Mouse (Mus musculus): ENCODE data around the gene Zfp78. TPM values are rescaled to one million over a fixed set of nuclear protein-coding genes. Genes with fewer than 3 reads are reported as not detected.

Zfp78 gene
- polyA plus RNA-seq (2016; fragmentation: Nextera tagmentation; extraction: Ambion mirVana): 0.88 and 1.3 TPM in 2 replicates

DNA sequence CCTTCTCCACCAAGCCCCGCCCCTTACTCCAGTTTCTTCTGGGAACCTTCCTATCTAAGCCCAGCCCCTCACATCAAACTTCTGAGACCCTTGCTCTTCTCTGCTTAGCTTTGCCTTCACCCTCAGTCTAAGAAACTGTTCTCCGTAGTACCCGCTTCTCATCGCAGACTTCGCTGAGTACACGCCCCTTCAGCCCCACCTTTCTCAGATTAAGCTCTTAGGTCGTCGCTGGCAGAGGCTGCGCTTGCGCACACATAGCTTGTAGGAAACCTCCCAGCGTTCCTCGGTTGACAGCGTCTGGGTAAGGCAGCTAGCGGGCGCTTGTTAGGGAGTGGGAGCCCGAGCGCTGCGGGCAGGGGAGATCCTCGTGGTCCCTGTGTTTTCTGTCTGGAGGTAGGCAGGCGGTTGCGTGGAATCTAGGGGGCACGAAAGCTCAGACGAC lies at the start of gene Zfp78:
Gene Zfp78, plus strand, starts transcription at position 234 of the 442 bp plus-strand sequence.
- H3K4me1 ChIP-seq: peaks cover 12% of the 10 kb centered on the region
- H3K27me3 ChIP-seq (replicated peaks; ENCODE audit: low read depth, poor library complexity, severe bottlenecking): no peaks in the 10 kb centered on the region
- H3K9me3 ChIP-seq: no peaks in the 10 kb centered on the region
- H3K4me3 ChIP-seq: peak within 1 kb of the TSS; percentile 66
- no peaks in the 10 kb centered on the region for H3K36me3 ChIP-seq (replicated peaks)
- H3K27ac ChIP-seq (replicated peaks): peak within 1 kb of the TSS; percentile 83
- WGBS: under 1% methylated on average over 23 of the region's 23 CpGs
- DNase-seq (ENCODE audit: low spot score): peak; percentile 90

- Histone ChIP-seq H3K4me1 (peaks cover 10% of the 10 kb centered on the region), H3K4me3 (peak overlapping the region; percentile 69), H3K36me3 (replicated peaks) (peaks cover 21% of the 10 kb centered on the region), H3K9me3 (0 out of 2 replicates have a peak, but pooled peaks cover 4% of the 10 kb centered on the region), H3K27me3 (replicated peaks; ENCODE audit: low read depth, poor library complexity, severe bottlenecking) (no peaks in the 10 kb centered on the region), H3K27ac (replicated peaks) (peak overlapping the region; percentile 90)
- no peak for DNase-seq (ENCODE audit: low spot score)
- WGBS: 19% methylated on average over 23 of the region's 23 CpGs
These were observed 32.4 kb upstream of the Zfp78 start for GRCm38 (mm10) chr7:6330458-6331232.

- Histone ChIP-seq H3K27ac (replicated peaks) (peak within 1 kb of the TSS; percentile 90), H3K27me3 (replicated peaks; ENCODE audit: low read depth, poor library complexity, severe bottlenecking) (no peaks in the 10 kb centered on the region), H3K4me3 (peak within 1 kb of the TSS; percentile 69), H3K9me3 (0 out of 2 replicates have a peak, but pooled peaks cover 4% of the 10 kb centered on the region), H3K4me1 (peaks cover 10% of the 10 kb centered on the region), H3K36me3 (replicated peaks) (peaks cover 17% of the 10 kb centered on the region)
- WGBS: 4% methylated on average over 31 of the region's 31 CpGs
- DNase-seq (ENCODE audit: low spot score): peak; percentile 87
These were observed 31.7 kb upstream of the Zfp78 start, which contains the start of gene Zfp583 for GRCm38 (mm10) chr7:6331233-6331956. Zfp583 (minus strand) TSS chr7:6331285.

- H3K27ac ChIP-seq (replicated peaks): no peak overlapping the region
- WGBS: 82% methylated on average over 5 of the region's 5 CpGs
- H3K4me1 ChIP-seq: peaks cover 3% of the 10 kb centered on the region
- no peak for DNase-seq (ENCODE audit: low spot score)
- no peaks in the 10 kb centered on the region for H3K27me3 ChIP-seq (replicated peaks; ENCODE audit: low read depth, poor library complexity, severe bottlenecking)
- no peaks in the 10 kb centered on the region for H3K9me3 ChIP-seq
- H3K4me3 ChIP-seq: no peak overlapping the region
- no peaks in the 10 kb centered on the region for H3K36me3 ChIP-seq (replicated peaks)
These were observed 23.2 kb upstream of the Zfp78 start for GRCm38 (mm10) chr7:6339865-6340264.

GRCm38 (mm10) chr7:6343501-6344071 lies 19.5 kb upstream of the Zfp78 start, which contains the start of gene Gm3854:
Gm3854 (plus strand) TSS chr7:6343759.
- DNase-seq (ENCODE audit: low spot score): peak; percentile 81
- H3K27me3 ChIP-seq (replicated peaks; ENCODE audit: low read depth, poor library complexity, severe bottlenecking): no peaks in the 10 kb centered on the region
- peak within 1 kb of the TSS; percentile 89 for H3K27ac ChIP-seq (replicated peaks)
- H3K4me3 ChIP-seq: peak within 1 kb of the TSS; percentile 71
- no peaks in the 10 kb centered on the region for H3K36me3 ChIP-seq (replicated peaks)
- peaks cover 3% of the 10 kb centered on the region for H3K4me1 ChIP-seq
- no peaks in the 10 kb centered on the region for H3K9me3 ChIP-seq
- WGBS: 2% methylated on average over 26 of the region's 26 CpGs

GRCm38 (mm10) chr7:6344124-6344523 lies 19.0 kb upstream of the Zfp78 start:
- DNase-seq (ENCODE audit: low spot score): no peak
- peaks cover 3% of the 10 kb centered on the region for H3K4me1 ChIP-seq
- 36% methylated on average over 10 of the region's 10 CpGs for WGBS
- H3K9me3 ChIP-seq: no peaks in the 10 kb centered on the region
- no peak overlapping the region for H3K27ac ChIP-seq (replicated peaks)
- peak overlapping the region; percentile 71 for H3K4me3 ChIP-seq
- H3K27me3 ChIP-seq (replicated peaks; ENCODE audit: low read depth, poor library complexity, severe bottlenecking): no peaks in the 10 kb centered on the region
- no peaks in the 10 kb centered on the region for H3K36me3 ChIP-seq (replicated peaks)

GRCm38 (mm10) chr7:6358121-6358520 lies 5.0 kb upstream of the Zfp78 start:
- H3K4me1 ChIP-seq: peaks cover 5% of the 10 kb centered on the region; the same call in 1 of the 2 replicates
- no peaks in the 10 kb centered on the region for H3K27me3 ChIP-seq (replicated peaks; ENCODE audit: low read depth, poor library complexity, severe bottlenecking)
- no peak overlapping the region for H3K4me3 ChIP-seq
- DNase-seq (ENCODE audit: low spot score): no peak
- H3K27ac ChIP-seq (replicated peaks): no peak overlapping the region
- no peaks in the 10 kb centered on the region for H3K9me3 ChIP-seq
- H3K36me3 ChIP-seq (replicated peaks): peaks cover 16% of the 10 kb centered on the region
- 76% methylated on average over 2 of the region's 2 CpGs for WGBS

GRCm38 (mm10) chr7:6358937-6359590 lies 4.0 kb upstream of the Zfp78 start:
- Histone ChIP-seq H3K4me3 (no peak overlapping the region), H3K27me3 (replicated peaks; ENCODE audit: low read depth, poor library complexity, severe bottlenecking) (no peaks in the 10 kb centered on the region), H3K36me3 (replicated peaks) (peaks cover 6% of the 10 kb centered on the region), H3K27ac (replicated peaks) (no peak overlapping the region), H3K9me3 (no peaks in the 10 kb centered on the region), H3K4me1 (peaks cover 11% of the 10 kb centered on the region)
- 54% methylated on average over 10 of the region's 10 CpGs for WGBS
- peak; percentile 22 for DNase-seq (ENCODE audit: low spot score)

DNA sequence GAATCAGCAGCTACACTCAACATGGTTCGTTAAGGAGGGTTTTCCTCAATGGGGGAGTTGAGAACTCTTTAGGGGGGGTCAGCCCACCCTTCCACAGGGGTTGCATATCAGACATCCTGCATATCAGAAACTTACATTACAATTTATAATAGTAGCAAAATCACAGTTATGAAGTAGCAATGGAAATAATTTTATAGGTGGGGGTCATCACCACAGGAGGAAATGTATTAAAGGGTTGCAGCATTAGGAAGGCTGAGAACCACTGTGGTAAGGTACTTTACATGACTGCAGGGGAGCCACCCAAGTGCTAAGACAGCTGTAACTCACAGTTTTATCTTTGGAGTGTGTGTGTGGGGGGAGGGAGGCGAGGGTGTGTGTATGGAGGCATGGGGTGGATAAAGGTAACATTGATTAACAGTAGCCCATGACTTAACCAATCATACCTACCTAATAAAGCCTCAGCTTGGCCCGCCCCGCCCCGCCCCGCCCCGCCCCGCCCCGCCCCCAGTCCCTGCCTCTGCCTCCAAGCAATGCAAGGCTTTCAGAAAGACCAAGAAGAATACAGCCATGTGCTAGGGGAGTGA lies 2.5 kb upstream of the Zfp78 start:
- Histone ChIP-seq H3K27ac (replicated peaks) (no peak overlapping the region), H3K4me1 (peaks cover 12% of the 10 kb centered on the region), H3K36me3 (replicated peaks) (no peaks in the 10 kb centered on the region), H3K27me3 (replicated peaks; ENCODE audit: low read depth, poor library complexity, severe bottlenecking) (no peaks in the 10 kb centered on the region), H3K4me3 (no peak overlapping the region), H3K9me3 (no peaks in the 10 kb centered on the region)
- 11% methylated on average over 9 of the region's 9 CpGs for WGBS
- DNase-seq (ENCODE audit: low spot score): no peak

- no peak for DNase-seq (ENCODE audit: low spot score)
- Histone ChIP-seq H3K4me1 (peaks cover 12% of the 10 kb centered on the region), H3K9me3 (no peaks in the 10 kb centered on the region), H3K27me3 (replicated peaks; ENCODE audit: low read depth, poor library complexity, severe bottlenecking) (no peaks in the 10 kb centered on the region), H3K36me3 (replicated peaks) (no peaks in the 10 kb centered on the region), H3K4me3 (peak overlapping the region; percentile 66), H3K27ac (replicated peaks) (peak overlapping the region; percentile 83)
- WGBS: 30% methylated on average over 7 of the region's 7 CpGs
These were observed 1.3 kb upstream of the Zfp78 start for GRCm38 (mm10) chr7:6361756-6362155.

DNA sequence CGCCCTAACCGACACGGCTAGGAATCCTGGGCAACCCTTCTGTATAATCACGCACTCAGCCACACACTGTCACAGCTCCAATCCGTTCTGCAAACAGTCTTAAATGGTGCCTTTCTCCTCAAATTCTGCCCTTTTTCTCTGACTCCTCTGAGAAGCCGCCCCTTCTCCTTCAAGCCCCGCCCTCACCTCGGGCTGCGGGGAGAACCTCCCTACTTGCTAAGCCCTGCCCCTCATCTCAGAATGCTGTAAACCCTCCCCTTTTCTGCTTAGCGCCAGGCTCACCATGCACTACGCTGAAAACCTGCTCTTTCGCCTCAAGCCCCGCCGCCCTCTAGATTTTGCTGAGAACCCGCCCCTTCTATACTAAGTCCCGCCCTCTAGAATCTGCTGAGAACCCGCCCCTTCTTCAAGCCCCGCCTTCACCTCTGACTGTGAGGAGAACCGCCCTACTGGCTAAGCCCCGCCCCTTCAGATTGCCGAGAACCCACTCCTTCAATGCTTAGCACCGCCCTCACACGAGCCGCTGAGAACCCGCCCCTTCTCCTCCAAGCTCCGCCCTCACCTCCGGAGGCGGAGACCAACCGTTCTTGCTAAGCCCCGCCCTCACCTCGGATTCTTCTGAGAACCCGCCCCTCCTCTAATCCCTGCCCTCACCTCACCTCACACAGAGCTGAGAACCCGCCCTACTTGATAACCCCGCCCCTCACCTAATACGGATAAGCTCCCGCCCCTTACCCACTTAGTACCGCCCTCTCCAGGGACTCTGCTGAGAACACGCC lies 623 bp upstream of the Zfp78 start:
- Histone ChIP-seq H3K27ac (replicated peaks) (peak overlapping the region; percentile 83), H3K9me3 (no peaks in the 10 kb centered on the region), H3K27me3 (replicated peaks; ENCODE audit: low read depth, poor library complexity, severe bottlenecking) (no peaks in the 10 kb centered on the region), H3K4me1 (peaks cover 12% of the 10 kb centered on the region), H3K36me3 (replicated peaks) (no peaks in the 10 kb centered on the region), H3K4me3 (peak overlapping the region; percentile 66)
- under 1% methylated on average over 38 of the region's 38 CpGs for WGBS
- DNase-seq (ENCODE audit: low spot score): peak; percentile 98
